Mouse (Mus musculus): ENCODE results near the gene Pyroxd2. TPM values are rescaled to one million over a fixed set of nuclear protein-coding genes. Genes with fewer than 3 reads are reported as not detected.

Pyroxd2 gene
- polyA plus RNA-seq, 1 experiment from 2014 or later = 2.9 TPM

- DNase-seq (ENCODE audit: low spot score) (no peak), ATAC-seq (ENCODE audit: low FRiP score) (no peak)
- Histone ChIP-seq H3K4me1 (replicated peaks; ENCODE audit: control insufficient read depth, insufficient read depth, low read length) (peaks cover 7% of the 10 kb centered on the region), H3K27me3 (ENCODE audit: control insufficient read depth, insufficient read depth, low read length) (no peaks in the 10 kb centered on the region), H3K4me3 (replicated peaks; ENCODE audit: low read length) (no peak overlapping the region), H3K27ac (no peak overlapping the region), H3K9ac (no peak overlapping the region), H3K9me3 (ENCODE audit: control insufficient read depth, low read length) (no peaks in the 10 kb centered on the region), H3K4me2 (replicated peaks) (no peak overlapping the region), H3K36me3 (replicated peaks; ENCODE audit: control insufficient read depth, insufficient read depth) (no peaks in the 10 kb centered on the region)
- 70% methylated on average over 11 of the region's 11 CpGs for WGBS
These were observed 2.4 kb downstream of the Pyroxd2 start for GRCm38 (mm10) chr19:42750196-42750595.

- no peaks in the 10 kb centered on the region for H3K27me3 ChIP-seq (ENCODE audit: control insufficient read depth, insufficient read depth, low read length)
- no peak for ATAC-seq (ENCODE audit: low FRiP score)
- WGBS = 91% methylated on average over 8 of the region's 8 CpGs
These were observed 5.9 kb downstream of the Pyroxd2 start for GRCm38 (mm10) chr19:42746702-42747101.

DNA sequence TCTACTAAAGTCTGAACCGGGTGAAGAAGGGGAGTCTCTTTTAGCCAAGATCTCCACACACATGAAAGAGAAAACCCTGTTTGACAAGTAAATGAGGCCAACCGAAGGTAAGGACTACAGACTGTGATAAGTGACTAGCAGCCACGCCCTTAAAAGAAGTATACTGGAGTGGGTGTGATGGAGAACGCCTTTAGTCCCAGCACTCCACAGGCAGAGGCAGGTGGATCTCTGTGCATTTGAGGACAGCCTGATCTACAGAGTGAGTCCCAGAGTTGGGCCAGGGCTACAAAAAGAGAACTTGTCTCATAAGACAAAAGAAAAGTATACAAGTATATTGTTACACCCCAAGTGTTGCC, 6.7 kb downstream of the Pyroxd2 start:
- Histone ChIP-seq H3K27ac (no peak overlapping the region), H3K9ac (no peak overlapping the region), H3K4me2 (replicated peaks) (no peak overlapping the region), H3K9me3 (ENCODE audit: control insufficient read depth, low read length) (no peaks in the 10 kb centered on the region), H3K4me3 (replicated peaks; ENCODE audit: low read length) (no peak overlapping the region), H3K27me3 (ENCODE audit: control insufficient read depth, insufficient read depth, low read length) (no peaks in the 10 kb centered on the region), H3K36me3 (replicated peaks; ENCODE audit: control insufficient read depth, insufficient read depth) (no peaks in the 10 kb centered on the region), H3K4me1 (replicated peaks; ENCODE audit: control insufficient read depth, insufficient read depth, low read length) (peaks cover 13% of the 10 kb centered on the region; the same call in 1 of the 2 replicates)
- 83% methylated on average over 4 of the region's 4 CpGs for WGBS
- no peak for DNase-seq (ENCODE audit: low spot score)
- ATAC-seq (ENCODE audit: low FRiP score) = no peak

More at GRCm38 (mm10) chr19:42746702-42747101, 5.9 kb downstream of the Pyroxd2 start:
- H3K4me2 ChIP-seq (replicated peaks) = no peak overlapping the region
- H3K4me1 ChIP-seq (replicated peaks; ENCODE audit: control insufficient read depth, insufficient read depth, low read length) = peaks cover 15% of the 10 kb centered on the region; the same call in 1 of the 2 replicates
- no peaks in the 10 kb centered on the region for H3K36me3 ChIP-seq (replicated peaks; ENCODE audit: control insufficient read depth, insufficient read depth)
- H3K27ac ChIP-seq = no peak overlapping the region
- H3K9me3 ChIP-seq (ENCODE audit: control insufficient read depth, low read length) = no peaks in the 10 kb centered on the region
- no peak overlapping the region for H3K4me3 ChIP-seq (replicated peaks; ENCODE audit: low read length)
- no peak for DNase-seq (ENCODE audit: low spot score)
- H3K9ac ChIP-seq = no peak overlapping the region

- Histone ChIP-seq H3K4me3 (replicated peaks; ENCODE audit: low read length) (no peak overlapping the region), H3K27me3 (ENCODE audit: control insufficient read depth, insufficient read depth, low read length) (no peaks in the 10 kb centered on the region), H3K9me3 (ENCODE audit: control insufficient read depth, low read length) (no peaks in the 10 kb centered on the region), H3K27ac (no peak overlapping the region), H3K4me1 (replicated peaks; ENCODE audit: control insufficient read depth, insufficient read depth, low read length) (peaks cover 13% of the 10 kb centered on the region; the same call in 1 of the 2 replicates), H3K36me3 (replicated peaks; ENCODE audit: control insufficient read depth, insufficient read depth) (no peaks in the 10 kb centered on the region), H3K4me2 (replicated peaks) (no peak overlapping the region), H3K9ac (no peak overlapping the region)
- WGBS = 66% methylated on average over 9 of the region's 9 CpGs
- no peak for DNase-seq (ENCODE audit: low spot score)
- no peak for ATAC-seq (ENCODE audit: low FRiP score)
These were observed 7.3 kb downstream of the Pyroxd2 start for GRCm38 (mm10) chr19:42745084-42745868.

DNA sequence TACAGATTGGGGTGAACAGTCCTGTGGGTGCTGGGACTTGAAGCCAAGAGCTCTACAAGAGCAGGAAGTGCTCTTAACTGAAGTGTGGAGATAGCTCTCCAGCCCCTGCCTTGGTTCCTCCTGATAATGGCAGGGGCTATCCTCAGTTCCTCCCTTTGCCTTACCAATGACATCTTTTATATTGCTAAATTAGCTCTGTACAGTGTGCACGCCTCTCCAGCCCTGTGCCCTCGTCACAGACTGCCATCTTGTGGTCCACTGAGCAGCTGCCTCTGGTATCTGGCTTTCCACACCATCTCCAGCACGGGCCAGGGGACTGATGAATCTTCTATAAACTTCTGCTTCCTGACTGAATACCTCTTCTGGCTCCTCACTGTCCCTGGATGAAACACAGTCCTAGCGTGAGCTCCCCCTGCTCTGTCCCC, 8.4 kb downstream of the Pyroxd2 start:
- ATAC-seq (ENCODE audit: low FRiP score) = peak; percentile 80
- no peaks in the 10 kb centered on the region for H3K9me3 ChIP-seq (ENCODE audit: control insufficient read depth, low read length)
- H3K9ac ChIP-seq = no peak overlapping the region
- peak; percentile 68 for DNase-seq (ENCODE audit: low spot score)
- H3K4me3 ChIP-seq (replicated peaks; ENCODE audit: low read length) = no peak overlapping the region
- H3K27me3 ChIP-seq (ENCODE audit: control insufficient read depth, insufficient read depth, low read length) = no peaks in the 10 kb centered on the region
- H3K4me1 ChIP-seq (replicated peaks; ENCODE audit: control insufficient read depth, insufficient read depth, low read length) = peaks cover 13% of the 10 kb centered on the region; the same call in 1 of the 2 replicates
- H3K36me3 ChIP-seq (replicated peaks; ENCODE audit: control insufficient read depth, insufficient read depth) = no peaks in the 10 kb centered on the region
- WGBS = 23% methylated on average over 4 of the region's 4 CpGs
- H3K4me2 ChIP-seq (replicated peaks) = no peak overlapping the region
- H3K27ac ChIP-seq = no peak overlapping the region

DNA sequence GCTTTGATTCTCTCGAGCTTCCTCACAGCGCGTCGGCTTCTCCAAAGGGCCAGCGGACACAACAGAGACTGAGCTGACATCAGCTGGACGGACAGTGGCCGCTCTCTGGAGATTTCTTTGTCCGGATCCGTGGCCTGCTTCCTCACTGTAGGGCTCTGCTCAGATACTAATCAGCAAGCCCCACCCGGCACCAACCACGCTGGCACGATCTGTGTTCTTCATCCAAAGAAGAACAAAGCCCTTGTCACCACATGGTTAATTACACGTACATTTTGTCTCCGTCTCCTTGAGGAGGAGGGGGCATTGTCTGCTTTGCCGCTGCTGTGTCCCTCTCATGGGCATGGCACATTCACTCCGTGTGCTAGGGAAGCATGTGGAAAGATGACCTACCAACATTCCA, 9.3 kb downstream of the Pyroxd2 start:
- Histone ChIP-seq H3K27me3 (ENCODE audit: control insufficient read depth, insufficient read depth, low read length) (no peaks in the 10 kb centered on the region), H3K4me2 (replicated peaks) (peak overlapping the region; percentile 27), H3K36me3 (replicated peaks; ENCODE audit: control insufficient read depth, insufficient read depth) (no peaks in the 10 kb centered on the region), H3K27ac (no peak overlapping the region), H3K4me1 (replicated peaks; ENCODE audit: control insufficient read depth, insufficient read depth, low read length) (peaks cover 13% of the 10 kb centered on the region; the same call in 1 of the 2 replicates), H3K9ac (0 out of 2 replicates have a peak overlapping the region, but pooled peaks have one; percentile 39), H3K9me3 (ENCODE audit: control insufficient read depth, low read length) (no peaks in the 10 kb centered on the region), H3K4me3 (replicated peaks; ENCODE audit: low read length) (no peak overlapping the region)
- ATAC-seq (ENCODE audit: low FRiP score) (peak; percentile 38; the same call in 1 of the 2 replicates), DNase-seq (ENCODE audit: low spot score) (no peak)
- WGBS = 24% methylated on average over 16 of the region's 16 CpGs

GRCm38 (mm10) chr19:42741884-42742283, 10.7 kb downstream of the Pyroxd2 start:
- Histone ChIP-seq H3K9ac (no peak overlapping the region), H3K36me3 (replicated peaks; ENCODE audit: control insufficient read depth, insufficient read depth) (no peaks in the 10 kb centered on the region), H3K27ac (no peak overlapping the region), H3K4me3 (replicated peaks; ENCODE audit: low read length) (no peak overlapping the region), H3K9me3 (ENCODE audit: control insufficient read depth, low read length) (no peaks in the 10 kb centered on the region), H3K4me1 (replicated peaks; ENCODE audit: control insufficient read depth, insufficient read depth, low read length) (peaks cover 13% of the 10 kb centered on the region; the same call in 1 of the 2 replicates), H3K27me3 (ENCODE audit: control insufficient read depth, insufficient read depth, low read length) (no peaks in the 10 kb centered on the region), H3K4me2 (replicated peaks) (no peak overlapping the region)
- ATAC-seq (ENCODE audit: low FRiP score) (no peak), DNase-seq (ENCODE audit: low spot score) (no peak)
- WGBS = 83% methylated on average over 14 of the region's 14 CpGs

GRCm38 (mm10) chr19:42740163-42740899, 12.2 kb downstream of the Pyroxd2 start:
- DNase-seq (ENCODE audit: low spot score) (no peak), ATAC-seq (ENCODE audit: low FRiP score) (no peak)
- H3K27me3 ChIP-seq (ENCODE audit: control insufficient read depth, insufficient read depth, low read length) = no peaks in the 10 kb centered on the region
- H3K27ac ChIP-seq = no peak overlapping the region
- H3K4me1 ChIP-seq (replicated peaks; ENCODE audit: control insufficient read depth, insufficient read depth, low read length) = peaks cover 13% of the 10 kb centered on the region; the same call in 1 of the 2 replicates
- no peak overlapping the region for H3K9ac ChIP-seq
- no peaks in the 10 kb centered on the region for H3K9me3 ChIP-seq (ENCODE audit: control insufficient read depth, low read length)
- 67% methylated on average over 8 of the region's 8 CpGs for WGBS
- H3K4me3 ChIP-seq (replicated peaks; ENCODE audit: low read length) = no peak overlapping the region
- no peaks in the 10 kb centered on the region for H3K36me3 ChIP-seq (replicated peaks; ENCODE audit: control insufficient read depth, insufficient read depth)
- no peak overlapping the region for H3K4me2 ChIP-seq (replicated peaks)

GRCm38 (mm10) chr19:42739734-42740133, 12.8 kb downstream of the Pyroxd2 start:
- 93% methylated on average over 6 of the region's 6 CpGs for WGBS
- no peaks in the 10 kb centered on the region for H3K9me3 ChIP-seq (ENCODE audit: control insufficient read depth, low read length)
- H3K36me3 ChIP-seq (replicated peaks; ENCODE audit: control insufficient read depth, insufficient read depth) = no peaks in the 10 kb centered on the region
- DNase-seq (ENCODE audit: low spot score) (no peak), ATAC-seq (ENCODE audit: low FRiP score) (no peak)
- H3K4me1 ChIP-seq (replicated peaks; ENCODE audit: control insufficient read depth, insufficient read depth, low read length) = peaks cover 13% of the 10 kb centered on the region; the same call in 1 of the 2 replicates
- H3K9ac ChIP-seq = no peak overlapping the region
- H3K27me3 ChIP-seq (ENCODE audit: control insufficient read depth, insufficient read depth, low read length) = no peaks in the 10 kb centered on the region
- H3K4me3 ChIP-seq (replicated peaks; ENCODE audit: low read length) = no peak overlapping the region
- H3K27ac ChIP-seq = no peak overlapping the region
- no peak overlapping the region for H3K4me2 ChIP-seq (replicated peaks)

Data from hindbrain, embryonic 14.5 days (tissue).